Mouse (Mus musculus) right cerebral cortex, adult 2 months (tissue): ENCODE data around the gene Mecr.
"Not testable (repeated sequence)": the region's sequence is repeated elsewhere in the genome, so short reads cannot be mapped to it uniquely, and the experiment has no call there.

ENCODE experiments used
- DNase-seq, 2 experiments: peaks; one replicate each; pipeline ENCODE4 v3.0.0; 2021 to 2022; ENCODE audit warnings: low spot score in 2 of 2

The Mecr gene

GRCm38 (mm10) chr4:131843290-131843743, at the start of gene Mecr:
Gene Mecr (plus strand): TSS chr4:131843470.
- DNase-seq = peak; percentile 97

GRCm38 (mm10) chr4:131796312-131797080, 46.8 kb upstream of the Mecr start:
- DNase-seq = no peak

GRCm38 (mm10) chr4:131797483-131797882, 45.8 kb upstream of the Mecr start:
- DNase-seq = no peak

- no peak for DNase-seq
Observed at GRCm38 (mm10) chr4:131797920-131798319, 45.4 kb upstream of the Mecr start.

- DNase-seq = no peak
Observed at GRCm38 (mm10) chr4:131798968-131799367, 44.3 kb upstream of the Mecr start.

GRCm38 (mm10) chr4:131803846-131804245, 39.4 kb upstream of the Mecr start:
- no peak for DNase-seq

- DNase-seq = not testable (repeated sequence)
Observed at GRCm38 (mm10) chr4:131804732-131805131, 38.5 kb upstream of the Mecr start.

- DNase-seq = no peak
Observed at GRCm38 (mm10) chr4:131805255-131805654, 38.0 kb upstream of the Mecr start.

- no peak for DNase-seq
Observed at GRCm38 (mm10) chr4:131812458-131812857, 30.8 kb upstream of the Mecr start.

- no peak for DNase-seq
Observed at GRCm38 (mm10) chr4:131813798-131814197, 29.5 kb upstream of the Mecr start.

GRCm38 (mm10) chr4:131814869-131815268, 28.4 kb upstream of the Mecr start:
- DNase-seq = no peak

GRCm38 (mm10) chr4:131815774-131816173, 27.5 kb upstream of the Mecr start:
- no peak for DNase-seq

- DNase-seq = no peak
Observed at GRCm38 (mm10) chr4:131818926-131819325, 24.3 kb upstream of the Mecr start.

- peak; percentile 38 to 45 for DNase-seq
Observed at GRCm38 (mm10) chr4:131821161-131821731, 22.0 kb upstream of the Mecr start.

GRCm38 (mm10) chr4:131822583-131822982, 20.7 kb upstream of the Mecr start:
- no peak for DNase-seq

- no peak for DNase-seq
Observed at GRCm38 (mm10) chr4:131824939-131825338, 18.3 kb upstream of the Mecr start.

GRCm38 (mm10) chr4:131825830-131826229, 17.4 kb upstream of the Mecr start:
- no peak for DNase-seq

- DNase-seq = no peak
Observed at GRCm38 (mm10) chr4:131826905-131827304, 16.4 kb upstream of the Mecr start.

GRCm38 (mm10) chr4:131829123-131829522, 14.1 kb upstream of the Mecr start:
- DNase-seq = no peak

GRCm38 (mm10) chr4:131831546-131832045, 11.7 kb upstream of the Mecr start:
- no peak for DNase-seq

- DNase-seq = no peak
Observed at GRCm38 (mm10) chr4:131832759-131833407, 10.4 kb upstream of the Mecr start.

GRCm38 (mm10) chr4:131833971-131834609, 9.2 kb upstream of the Mecr start:
- peak; percentile 50 to 56 for DNase-seq
